Mouse (Mus musculus) MEL (cell line): Measurements from ENCODE around the gene Ppp1ca. TPM values are rescaled to one million over a fixed set of nuclear protein-coding genes. Genes with fewer than 3 reads are reported as not detected.

Experiments
- DNase-seq: peaks from one replicate; pipeline ENCODE4 v3.0.0; 2011; ENCODE audit warnings: low read depth, low spot score
- H3K27ac ChIP-seq: 2 replicates; pipeline ENCODE4 v1.5.1; 2012; ENCODE audit warnings: low read depth, mild to moderate bottlenecking, control low read depth, low read length, moderate library complexity; ENCODE audit not compliant: control insufficient read depth
- H3K27me3 ChIP-seq, 2 experiments: fragments of 150-350 bp in 1 of 2; sonication (generic) in 1 of 2; 2 replicates each; pipeline ENCODE4 v1.6.1; 2012; ENCODE audit warnings: low read length in 2 of 2, mild to moderate bottlenecking in 2 of 2, improper control_type of control experiment in 1 of 2, moderate library complexity in 1 of 2; ENCODE audit not compliant: insufficient read depth in 2 of 2, control insufficient read depth in 1 of 2
- H3K36me3 ChIP-seq, 2 experiments: 2 replicates each; pipeline ENCODE4 v1.6.1; 2012 to 2014; ENCODE audit warnings: low read length in 2 of 2, improper control_type of control experiment in 1 of 2, inconsistent platforms in 1 of 2, mild to moderate bottlenecking in 1 of 2; ENCODE audit not compliant: insufficient read depth in 2 of 2, control insufficient read depth in 1 of 2
- H3K4me1 ChIP-seq, 2 experiments: fragments of 150-350 bp in 1 of 2; sonication (generic) in 1 of 2; 2 replicates each; pipeline ENCODE4 v1.6.1; 2012; ENCODE audit warnings: low read length in 2 of 2, improper control_type of control experiment in 1 of 2, mild to moderate bottlenecking in 1 of 2; ENCODE audit not compliant: insufficient read depth in 2 of 2, control insufficient read depth in 1 of 2
- H3K4me3 ChIP-seq, 2 experiments: fragments of 150-350 bp in 1 of 2; sonication (generic) in 1 of 2; 2 replicates each; pipeline ENCODE4 v1.5.1; 2012; ENCODE audit warnings: low read depth in 2 of 2, low read length in 2 of 2, mild to moderate bottlenecking in 2 of 2, moderate library complexity in 2 of 2, control low read depth in 1 of 2, improper control_type of control experiment in 1 of 2; ENCODE audit not compliant: control insufficient read depth in 1 of 2, insufficient read depth in 1 of 2
- H3K79me2 ChIP-seq: 2 replicates; pipeline ENCODE4 v1.6.1; 2012; ENCODE audit warnings: mild to moderate bottlenecking, low read length, moderate library complexity; ENCODE audit not compliant: control insufficient read depth, poor library complexity, insufficient read depth
- H3K9ac ChIP-seq: 2 replicates; pipeline ENCODE4 v1.6.1; 2012; ENCODE audit warnings: low read depth, mild to moderate bottlenecking, control low read depth, low read length, moderate library complexity; ENCODE audit not compliant: control insufficient read depth, poor library complexity, severe bottlenecking
- H3K9me3 ChIP-seq: fragments of 150-350 bp; sonication (generic); replicated peaks from 2 replicates; pipeline ENCODE4 v1.6.1; 2012; ENCODE audit warnings: mild to moderate bottlenecking, low read length, improper control_type of control experiment, moderate library complexity; ENCODE audit not compliant: insufficient read depth
- BHLHE40 ChIP-seq: IDR thresholded peaks from 2 replicates; pipeline ENCODE4 v1.6.1; 2012; ENCODE audit warnings: low read depth, mild to moderate bottlenecking, inconsistent platforms, low read length, improper control_type of control experiment, borderline replicate concordance
- CHD1 ChIP-seq: IDR thresholded peaks from 2 replicates; pipeline ENCODE4 v1.6.1; 2012; ENCODE audit warnings: low read depth, mild to moderate bottlenecking, inconsistent platforms, low read length, improper control_type of control experiment
- E2F4 ChIP-seq: IDR thresholded peaks from 2 replicates; pipeline ENCODE4 v1.6.1; 2011; ENCODE audit warnings: low read depth, low read length, improper control_type of control experiment, borderline replicate concordance
- GABPA ChIP-seq: IDR thresholded peaks from 2 replicates; pipeline ENCODE4 v1.6.1; 2012; ENCODE audit warnings: low read depth, mild to moderate bottlenecking, inconsistent platforms, low read length, improper control_type of control experiment, moderate library complexity
- JUND ChIP-seq: IDR thresholded peaks from 2 replicates; pipeline ENCODE4 v1.6.1; 2011; ENCODE audit warnings: low read depth, mild to moderate bottlenecking, improper control_type of control experiment, low read length
- MAX ChIP-seq: IDR thresholded peaks from 2 replicates; pipeline ENCODE4 v1.6.1; 2011; ENCODE audit warnings: low read length, improper control_type of control experiment
- MAZ ChIP-seq: IDR thresholded peaks from 2 replicates; pipeline ENCODE4 v1.6.1; 2012; ENCODE audit warnings: low read depth, mild to moderate bottlenecking, inconsistent platforms, low read length, improper control_type of control experiment
- MEF2A ChIP-seq: IDR thresholded peaks from 2 replicates; pipeline ENCODE4 v1.6.1; 2014; ENCODE audit warnings: low read depth, mild to moderate bottlenecking, inconsistent platforms, low read length, improper control_type of control experiment; ENCODE audit not compliant: poor library complexity, insufficient replicate concordance, severe bottlenecking; ENCODE audit errors: extremely low read depth
- MXI1 ChIP-seq: IDR thresholded peaks from 2 replicates; pipeline ENCODE4 v1.6.1; 2011; ENCODE audit warnings: mild to moderate bottlenecking, low read depth, low read length, improper control_type of control experiment
- MYC ChIP-seq: IDR thresholded peaks from 2 replicates; pipeline ENCODE4 v1.6.1; 2011; ENCODE audit warnings: low read depth, mild to moderate bottlenecking, low read length, improper control_type of control experiment, moderate library complexity
- NRF1 ChIP-seq: IDR thresholded peaks from 2 replicates; pipeline ENCODE4 v1.6.1; 2014; ENCODE audit warnings: low read depth, mild to moderate bottlenecking, inconsistent platforms, low read length, improper control_type of control experiment, moderate library complexity; ENCODE audit not compliant: poor library complexity, insufficient read depth, severe bottlenecking
- POLR2A ChIP-seq, 2 experiments: IDR thresholded peaks; 2 replicates each; pipeline ENCODE4 v1.6.1; 2011 to 2012; ENCODE audit warnings: low read length in 2 of 2, mild to moderate bottlenecking in 2 of 2, control low read depth in 1 of 2, improper control_type of control experiment in 1 of 2, low read depth in 1 of 2, moderate library complexity in 1 of 2; ENCODE audit not compliant: control insufficient read depth in 1 of 2, insufficient read depth in 1 of 2, poor library complexity in 1 of 2
- POLR2AphosphoS2 ChIP-seq: IDR thresholded peaks from 2 replicates; pipeline ENCODE4 v1.6.1; 2011; ENCODE audit warnings: low read length, improper control_type of control experiment
- SIN3A ChIP-seq: IDR thresholded peaks from 2 replicates; pipeline ENCODE4 v1.6.1; 2012; ENCODE audit warnings: low read length, improper control_type of control experiment, inconsistent platforms
- TAL1 ChIP-seq: IDR thresholded peaks from 2 replicates; pipeline ENCODE4 v1.6.1; 2012; ENCODE audit warnings: mild to moderate bottlenecking, inconsistent platforms, low read length, moderate library complexity, mixed read lengths
- TBP ChIP-seq: IDR thresholded peaks from 2 replicates; pipeline ENCODE4 v1.8.0; 2011; ENCODE audit warnings: low read depth, low read length, improper control_type of control experiment
- UBTF ChIP-seq: IDR thresholded peaks from 2 replicates; pipeline ENCODE4 v1.6.1; 2012; ENCODE audit warnings: low read depth, mild to moderate bottlenecking, inconsistent platforms, low read length, improper control_type of control experiment, moderate library complexity, borderline replicate concordance; ENCODE audit not compliant: insufficient read depth
- USF1 ChIP-seq: IDR thresholded peaks from 2 replicates; pipeline ENCODE4 v1.6.1; 2014; ENCODE audit warnings: low read depth, mild to moderate bottlenecking, inconsistent platforms, low read length, improper control_type of control experiment, moderate library complexity
- polyA plus RNA-seq, 2 experiments: library from polyadenylated mRNA; stranded (reverse) in 1 of 2; unstranded in 1 of 2; fragments of >175 nt in 1 of 2; fragments of >200 nt in 1 of 2; gene quantifications; 2 replicates each; pipeline versions ENCODE4 v1.2.1 to v1.2.4; 2012; ENCODE audit warnings: low replicate concordance in 2 of 2, low read depth in 1 of 2; ENCODE audit not compliant: insufficient read length in 2 of 2, insufficient read depth in 1 of 2, missing spikeins in 1 of 2
- total RNA-seq: library from RNA; depleted of rRNA; stranded (reverse); fragments of 300-350 nt; gene quantifications from 2 replicates; pipeline ENCODE4 v1.2.3, GENCODE M21; 2012

The Ppp1ca gene
- total and polyA plus RNA-seq, 3 experiments: 453 to 505 (median 455) TPM

DNA sequence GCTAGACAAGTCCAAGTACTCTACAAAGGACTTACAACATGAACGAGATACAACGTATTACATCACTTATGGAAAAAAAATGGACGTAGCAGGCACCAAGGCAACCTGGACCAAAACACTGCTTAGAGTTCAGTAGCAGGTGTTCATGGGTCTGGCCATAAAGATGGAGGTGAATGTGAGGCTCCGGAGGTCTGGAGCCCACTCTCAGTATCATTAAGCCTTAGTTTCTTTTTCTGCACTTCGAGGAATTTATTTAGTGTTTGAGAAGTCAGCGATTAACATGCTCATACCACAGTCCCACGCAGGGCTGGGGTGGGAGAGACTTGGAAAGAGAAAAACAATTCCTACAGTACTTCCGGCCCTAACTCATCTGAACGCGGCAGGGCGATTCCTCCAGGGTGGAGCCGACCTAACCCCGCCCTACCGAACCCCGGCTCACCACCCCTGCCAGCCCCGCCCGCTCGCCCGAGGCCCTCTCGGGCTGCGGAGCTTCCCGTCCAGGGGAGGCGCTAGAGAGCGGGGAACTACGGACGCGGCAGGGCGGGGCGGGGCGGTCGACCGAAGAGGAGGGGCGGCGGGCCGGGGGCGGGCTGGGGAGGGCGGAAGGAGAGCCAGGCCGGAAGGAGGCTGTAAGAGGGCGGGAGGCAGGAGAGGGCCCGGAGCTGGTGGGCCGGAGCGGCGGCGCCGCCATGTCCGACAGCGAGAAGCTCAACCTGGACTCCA, at the start of gene Ppp1ca (continued):
- no peak; the same call in 1 of the 2 replicates for TF ChIP-seq UBTF
- peak; percentile 71 for TF ChIP-seq SIN3A
- TF ChIP-seq TAL1: no peak
- TF ChIP-seq NRF1: 0 out of 2 replicates have a peak, but pooled peaks have one; percentile 24
- no peak for TF ChIP-seq MXI1
- TF ChIP-seq, all 39 proteins: peak for 20

DNA sequence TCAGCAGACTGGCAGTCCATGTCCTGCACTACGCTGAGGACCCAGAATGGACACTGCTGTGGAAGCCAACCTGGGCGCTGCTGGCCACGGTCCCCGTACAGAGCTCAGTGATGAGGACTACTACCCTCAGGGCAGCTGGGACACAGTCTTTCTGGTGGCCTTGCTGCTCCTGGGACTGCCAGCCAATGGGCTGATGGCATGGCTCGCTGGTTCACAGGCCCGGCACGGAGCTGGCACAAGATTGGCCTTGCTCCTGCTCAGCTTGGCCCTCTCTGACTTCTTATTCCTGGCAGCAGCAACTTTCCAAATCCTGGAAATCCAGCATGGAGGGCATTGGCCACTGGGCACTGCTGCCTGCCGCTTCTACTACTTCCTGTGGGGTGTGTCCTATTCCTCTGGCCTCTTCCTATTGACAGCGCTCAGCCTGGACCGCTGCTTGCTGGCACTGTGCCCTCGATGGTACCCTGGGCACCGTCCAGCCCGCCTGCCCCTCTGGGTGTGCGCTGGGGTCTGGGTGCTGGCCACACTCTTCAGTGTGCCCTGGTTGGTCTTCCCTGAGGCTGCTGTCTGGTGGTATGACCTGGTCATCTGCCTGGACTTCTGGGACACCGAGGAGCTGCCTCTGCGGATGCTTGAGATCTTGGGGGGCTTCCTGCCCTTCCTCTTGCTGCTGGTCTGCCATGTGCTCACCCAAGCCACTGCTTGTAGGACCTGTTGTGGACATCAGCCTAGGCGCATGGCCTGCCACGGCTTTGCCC, 49.3 kb upstream of the Ppp1ca start:
- TF ChIP-seq GABPA (no peak), UBTF (no peak), JUND (no peak), TBP (no peak), NRF1 (no peak), CHD1 (no peak), MEF2A (no peak), MAZ (no peak), USF1 (no peak), MYC (no peak), POLR2AphosphoS2 (no peak), MAX (no peak), E2F4 (no peak), BHLHE40 (no peak), POLR2A (IDR thresholded peaks at IDR 0.05; ENCODE audit: control insufficient read depth in 1 of 2, insufficient read depth in 1 of 2, low read depth in 1 of 2, low read length in 2 of 2, poor library complexity in 1 of 2) (no peak)
- no peak overlapping the region for H3K9ac ChIP-seq

More for the DNA sequence above, 49.3 kb upstream of the Ppp1ca start:
- DNase-seq: no peak
- Histone ChIP-seq H3K27me3 (no peaks in the 10 kb centered on the region; a peak in 1 of 4 replicates), H3K79me2 (no peaks in the 10 kb centered on the region), H3K36me3 (no peaks in the 10 kb centered on the region), H3K4me1 (no peaks in the 10 kb centered on the region), H3K9me3 (no peaks in the 10 kb centered on the region), H3K27ac (no peak overlapping the region), H3K4me3 (no peak overlapping the region)
